Mouse (Mus musculus): ENCODE data around the gene Cavin3. TPM values are rescaled to one million over a fixed set of nuclear protein-coding genes. Genes with fewer than 3 reads are reported as not detected.

The Cavin3 gene
- 0.07 TPM in 1 of 2 replicates, not detected in the other for polyA plus RNA-seq (2012)

DNA sequence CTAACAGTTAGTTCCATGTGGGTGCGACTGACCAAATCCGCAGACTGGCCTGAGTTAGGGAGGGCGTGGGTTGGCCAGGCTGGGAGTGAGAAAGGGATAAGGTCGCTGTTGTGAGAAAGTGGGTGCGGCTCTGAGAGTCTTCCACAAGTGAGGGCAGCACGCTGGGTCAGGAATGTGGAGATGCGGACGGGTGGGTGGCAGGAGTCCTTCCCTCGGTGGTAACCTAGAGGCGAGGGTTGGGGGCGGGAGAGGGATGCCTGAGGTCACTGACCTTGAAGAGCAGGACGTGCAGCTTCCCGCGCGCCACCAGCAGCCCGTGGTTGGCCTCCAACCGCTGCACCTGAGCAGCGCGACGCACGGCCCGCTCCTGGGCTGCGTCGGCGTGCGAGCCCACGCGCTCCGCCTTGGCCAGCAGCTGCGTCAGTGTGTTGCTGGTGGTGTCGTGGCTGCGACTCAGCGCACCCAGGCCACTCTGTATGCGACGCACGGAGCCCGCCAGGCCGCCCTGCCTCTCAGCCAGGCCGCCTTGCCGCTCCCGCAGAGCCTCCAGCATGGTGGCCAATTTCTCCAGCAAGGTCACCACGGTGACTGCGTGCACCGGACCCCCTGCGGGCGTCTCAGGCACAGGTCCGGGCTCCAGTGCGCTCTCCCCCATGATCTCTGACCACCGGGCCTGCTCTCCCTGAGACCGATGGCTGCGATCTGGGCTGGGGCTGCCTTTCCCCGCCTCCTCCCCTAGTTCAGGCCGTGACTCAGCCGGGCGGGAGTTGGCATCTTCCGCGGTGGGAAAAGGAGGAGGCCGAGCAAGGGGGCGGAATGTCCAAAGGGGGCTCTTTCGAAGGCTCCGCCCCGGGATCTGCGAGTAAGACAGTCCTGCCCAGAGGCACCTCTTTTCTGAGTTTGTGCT lies at the start of gene Cavin3:
Gene Cavin3 (minus strand): TSS at position 796 of the 907 bp plus-strand sequence.
- peaks cover 4% of the 10 kb centered on the region for H3K4me1 ChIP-seq (ENCODE audit: control insufficient read depth)

DNA sequence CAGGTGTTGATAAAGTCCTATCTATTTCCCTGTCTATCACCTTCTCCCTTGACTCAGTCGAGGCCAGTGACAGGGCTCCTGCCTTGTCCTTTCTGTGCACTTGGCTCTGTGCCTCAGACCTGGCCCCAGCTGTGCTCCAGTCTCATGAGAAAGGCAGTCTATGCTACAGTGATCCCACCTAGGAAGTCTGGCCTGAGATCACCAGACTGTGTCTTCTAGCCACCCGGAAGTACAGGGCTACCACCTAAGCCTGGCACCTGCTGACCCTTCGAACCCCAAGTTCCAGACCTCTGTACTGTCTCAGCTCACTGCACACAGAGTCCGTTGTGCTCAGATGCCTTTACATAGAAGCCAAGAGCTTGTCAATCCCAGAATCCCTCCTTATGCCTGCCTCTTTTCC lies 46.0 kb upstream of the Cavin3 start:
- TF ChIP-seq TAL1 (IDR thresholded peaks at IDR 0.05; ENCODE audit: low read length) (no peak), GATA1 (IDR thresholded peaks at IDR 0.05; ENCODE audit: low read length) (no peak)
- no peaks in the 10 kb centered on the region for H3K9me3 ChIP-seq (ENCODE audit: control insufficient read depth, low read length)
- no peaks in the 10 kb centered on the region for H3K4me1 ChIP-seq (ENCODE audit: control insufficient read depth)
- H3K27me3 ChIP-seq (ENCODE audit: control insufficient read depth) = no peaks in the 10 kb centered on the region
- H3K4me3 ChIP-seq (replicated peaks) = no peak overlapping the region
- H3K36me3 ChIP-seq (ENCODE audit: control insufficient read depth) = no peaks in the 10 kb centered on the region

More for the DNA sequence above, at the start of gene Cavin3:
- H3K9me3 ChIP-seq (ENCODE audit: control insufficient read depth, low read length) = no peaks in the 10 kb centered on the region
- H3K4me3 ChIP-seq (replicated peaks) = no peak within 1 kb of the TSS
- H3K36me3 ChIP-seq (ENCODE audit: control insufficient read depth) = no peaks in the 10 kb centered on the region
- H3K27me3 ChIP-seq (ENCODE audit: control insufficient read depth) = peaks cover 23% of the 10 kb centered on the region
- no peak for TF ChIP-seq GATA1 (IDR thresholded peaks at IDR 0.05; ENCODE audit: low read length)
- TF ChIP-seq TAL1 (IDR thresholded peaks at IDR 0.05; ENCODE audit: low read length) = no peak

DNA sequence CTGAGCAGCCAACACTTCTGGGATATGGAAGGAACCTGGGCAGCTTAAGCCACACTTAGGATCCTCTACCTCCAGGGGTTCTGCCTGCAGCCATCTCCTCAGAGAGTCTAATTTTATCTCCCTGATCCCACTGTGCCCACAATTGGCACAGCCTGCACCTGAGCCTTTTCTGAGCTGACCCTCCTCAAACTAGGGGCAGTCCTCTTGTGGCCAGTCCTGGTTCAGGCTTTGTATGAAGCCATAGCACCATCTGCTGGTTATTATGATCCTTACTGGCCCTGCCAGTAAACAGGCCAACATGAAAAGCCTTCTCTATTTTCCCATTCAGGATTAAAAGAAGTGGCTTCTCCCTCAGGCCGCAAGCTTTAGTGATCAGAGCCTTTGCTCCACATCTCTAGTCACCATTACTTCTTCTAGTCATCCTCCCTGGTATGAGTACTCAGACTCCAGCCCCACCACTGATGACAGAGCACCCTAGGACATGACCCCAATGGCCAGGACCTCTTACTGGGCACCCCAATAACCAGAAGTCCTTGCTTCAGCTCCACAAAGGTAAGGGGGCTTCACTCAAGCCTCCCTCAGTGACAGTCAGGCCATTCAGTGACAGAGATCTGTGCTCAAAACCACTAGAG lies 45.3 kb upstream of the Cavin3 start:
- TF ChIP-seq GATA1 (IDR thresholded peaks at IDR 0.05; ENCODE audit: low read length) = no peak
- no peak for TF ChIP-seq TAL1 (IDR thresholded peaks at IDR 0.05; ENCODE audit: low read length)
- Histone ChIP-seq H3K9me3 (ENCODE audit: control insufficient read depth, low read length) (no peaks in the 10 kb centered on the region), H3K36me3 (ENCODE audit: control insufficient read depth) (no peaks in the 10 kb centered on the region), H3K4me3 (replicated peaks) (no peak overlapping the region), H3K4me1 (ENCODE audit: control insufficient read depth) (no peaks in the 10 kb centered on the region), H3K27me3 (ENCODE audit: control insufficient read depth) (no peaks in the 10 kb centered on the region)

GRCm38 (mm10) chr7:105524222-105524621 lies 42.1 kb upstream of the Cavin3 start:
- Histone ChIP-seq H3K9me3 (ENCODE audit: control insufficient read depth, low read length) (no peaks in the 10 kb centered on the region), H3K4me3 (replicated peaks) (no peak overlapping the region), H3K27me3 (ENCODE audit: control insufficient read depth) (no peaks in the 10 kb centered on the region), H3K4me1 (ENCODE audit: control insufficient read depth) (no peaks in the 10 kb centered on the region), H3K36me3 (ENCODE audit: control insufficient read depth) (no peaks in the 10 kb centered on the region)
- TF ChIP-seq GATA1 (IDR thresholded peaks at IDR 0.05; ENCODE audit: low read length) (no peak), TAL1 (IDR thresholded peaks at IDR 0.05; ENCODE audit: low read length) (no peak)

DNA sequence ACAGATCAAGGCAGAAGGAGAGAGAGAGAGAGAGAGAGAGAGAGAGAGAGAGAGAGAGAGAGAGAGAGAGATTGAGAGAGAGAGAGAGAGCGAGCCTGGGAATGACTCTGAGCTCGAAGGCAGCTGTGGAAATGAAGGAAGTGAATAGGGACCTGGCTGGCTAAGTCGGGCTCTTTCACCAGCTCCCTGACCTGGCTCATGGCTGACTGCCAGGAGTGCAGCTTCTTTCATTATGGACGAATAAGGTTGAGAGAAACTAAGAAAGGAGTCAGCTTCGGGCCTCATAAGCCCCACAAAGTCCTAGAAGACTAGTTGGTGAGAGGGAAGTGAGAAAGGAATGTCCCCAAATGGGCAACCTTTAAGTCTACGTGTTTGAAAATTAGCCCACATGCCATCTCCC lies 38.1 kb upstream of the Cavin3 start:
- no peaks in the 10 kb centered on the region for H3K36me3 ChIP-seq (ENCODE audit: control insufficient read depth)
- H3K4me1 ChIP-seq (ENCODE audit: control insufficient read depth) = no peaks in the 10 kb centered on the region
- no peaks in the 10 kb centered on the region for H3K9me3 ChIP-seq (ENCODE audit: control insufficient read depth, low read length)
- TF ChIP-seq GATA1 (IDR thresholded peaks at IDR 0.05; ENCODE audit: low read length) (no peak), TAL1 (IDR thresholded peaks at IDR 0.05; ENCODE audit: low read length) (no peak)
- no peak overlapping the region for H3K4me3 ChIP-seq (replicated peaks)
- no peaks in the 10 kb centered on the region for H3K27me3 ChIP-seq (ENCODE audit: control insufficient read depth)

DNA sequence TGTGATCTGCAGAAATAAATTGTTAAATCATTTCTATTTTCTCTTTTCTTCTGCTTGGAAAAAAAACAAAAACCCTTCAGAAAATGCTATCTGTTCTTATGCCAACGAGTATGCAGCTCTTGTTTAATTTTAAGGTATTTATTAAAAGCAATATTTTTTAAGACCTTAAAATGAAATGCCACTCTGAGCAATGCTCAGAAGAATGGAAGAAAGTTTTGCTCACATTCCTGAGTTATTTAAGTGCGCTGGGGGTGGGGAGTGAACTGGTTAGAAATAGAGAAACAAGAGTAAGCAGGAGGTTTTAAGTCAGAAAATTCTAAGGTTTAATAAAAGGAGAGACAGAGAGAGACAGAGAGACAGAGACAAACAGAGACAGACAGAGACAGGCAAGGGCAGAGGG lies 37.7 kb upstream of the Cavin3 start:
- Histone ChIP-seq H3K4me1 (ENCODE audit: control insufficient read depth) (no peaks in the 10 kb centered on the region), H3K36me3 (ENCODE audit: control insufficient read depth) (no peaks in the 10 kb centered on the region), H3K27me3 (ENCODE audit: control insufficient read depth) (no peaks in the 10 kb centered on the region), H3K9me3 (ENCODE audit: control insufficient read depth, low read length) (no peaks in the 10 kb centered on the region), H3K4me3 (replicated peaks) (no peak overlapping the region)
- TF ChIP-seq GATA1 (IDR thresholded peaks at IDR 0.05; ENCODE audit: low read length) = no peak
- no peak for TF ChIP-seq TAL1 (IDR thresholded peaks at IDR 0.05; ENCODE audit: low read length)

- no peaks in the 10 kb centered on the region for H3K27me3 ChIP-seq (ENCODE audit: control insufficient read depth)
- H3K4me1 ChIP-seq (ENCODE audit: control insufficient read depth) = no peaks in the 10 kb centered on the region
- H3K36me3 ChIP-seq (ENCODE audit: control insufficient read depth) = no peaks in the 10 kb centered on the region
- no peaks in the 10 kb centered on the region for H3K9me3 ChIP-seq (ENCODE audit: control insufficient read depth, low read length)
- TF ChIP-seq TAL1 (IDR thresholded peaks at IDR 0.05; ENCODE audit: low read length) (no peak), GATA1 (IDR thresholded peaks at IDR 0.05; ENCODE audit: low read length) (no peak)
- H3K4me3 ChIP-seq (replicated peaks) = no peak overlapping the region
Observed at GRCm38 (mm10) chr7:105519336-105519735, 37.2 kb upstream of the Cavin3 start.

- TF ChIP-seq TAL1 (IDR thresholded peaks at IDR 0.05; ENCODE audit: low read length) = no peak
- TF ChIP-seq GATA1 (IDR thresholded peaks at IDR 0.05; ENCODE audit: low read length) = no peak
- H3K36me3 ChIP-seq (ENCODE audit: control insufficient read depth) = no peaks in the 10 kb centered on the region
- no peaks in the 10 kb centered on the region for H3K4me1 ChIP-seq (ENCODE audit: control insufficient read depth)
- H3K9me3 ChIP-seq (ENCODE audit: control insufficient read depth, low read length) = no peaks in the 10 kb centered on the region
- H3K27me3 ChIP-seq (ENCODE audit: control insufficient read depth) = no peaks in the 10 kb centered on the region
- no peak overlapping the region for H3K4me3 ChIP-seq (replicated peaks)
Observed at GRCm38 (mm10) chr7:105516669-105517360, 34.7 kb upstream of the Cavin3 start.

GRCm38 (mm10) chr7:105515178-105515577 lies 33.1 kb upstream of the Cavin3 start:
- no peak for TF ChIP-seq TAL1 (IDR thresholded peaks at IDR 0.05; ENCODE audit: low read length)
- no peak for TF ChIP-seq GATA1 (IDR thresholded peaks at IDR 0.05; ENCODE audit: low read length)
- no peaks in the 10 kb centered on the region for H3K27me3 ChIP-seq (ENCODE audit: control insufficient read depth)
- H3K4me3 ChIP-seq (replicated peaks) = no peak overlapping the region
- no peaks in the 10 kb centered on the region for H3K36me3 ChIP-seq (ENCODE audit: control insufficient read depth)
- no peaks in the 10 kb centered on the region for H3K9me3 ChIP-seq (ENCODE audit: control insufficient read depth, low read length)
- no peaks in the 10 kb centered on the region for H3K4me1 ChIP-seq (ENCODE audit: control insufficient read depth)

Data from erythroblast, embryonic 14.5 days (primary cell).